Mouse (Mus musculus) embryonic facial prominence, embryonic 15.5 days (tissue): ENCODE data around the gene Ptprj. TPM values are rescaled to one million over a fixed set of nuclear protein-coding genes. Genes with fewer than 3 reads are reported as not detected.

Source experiments
- ATAC-seq: fragments of 200-750 bp; cut with Nextera tagmentation; 2 replicates; pipeline ENCODE4 v1.8.0; 2017; ENCODE audit warnings: low read depth, moderate TSS enrichment; ENCODE audit not compliant: insufficient number of reproducible peaks, low FRiP score, low TSS enrichment
- H3K27ac ChIP-seq: fragments of 300-500 bp; sonication (generic); replicated peaks from 2 replicates; pipeline ENCODE4 v1.5.1; 2015; ENCODE audit warnings: mild to moderate bottlenecking, inconsistent platforms
- H3K27me3 ChIP-seq: fragments of 300-500 bp; sonication (generic); 2 replicates; pipeline ENCODE4 v1.6.1; 2015; ENCODE audit warnings: inconsistent platforms
- H3K36me3 ChIP-seq: fragments of 300-500 bp; sonication (generic); 2 replicates; pipeline ENCODE4 v1.6.1; 2015; ENCODE audit warnings: mild to moderate bottlenecking, inconsistent platforms
- H3K4me1 ChIP-seq: fragments of 300-500 bp; sonication (generic); 2 replicates; pipeline ENCODE4 v1.6.1; 2015; ENCODE audit warnings: inconsistent platforms
- H3K4me2 ChIP-seq: fragments of 300-500 bp; sonication (generic); replicated peaks from 2 replicates; pipeline ENCODE4 v1.6.1; 2015; ENCODE audit warnings: mild to moderate bottlenecking, inconsistent platforms
- H3K4me3 ChIP-seq: fragments of 300-500 bp; sonication (generic); replicated peaks from 2 replicates; pipeline ENCODE4 v1.5.1; 2015; ENCODE audit warnings: mild to moderate bottlenecking, inconsistent platforms
- H3K9ac ChIP-seq: fragments of 300-500 bp; sonication (generic); 2 replicates; pipeline ENCODE4 v1.6.1; 2015; ENCODE audit warnings: inconsistent platforms
- H3K9me3 ChIP-seq: fragments of 300-500 bp; sonication (generic); replicated peaks from 2 replicates; pipeline ENCODE4 v1.6.1; 2016; ENCODE audit warnings: inconsistent platforms
- WGBS: fragments of 180-500 bp; shearing (Covaris S2); methylation state at CpG from one replicate; pipeline ENCODE4 v1.1.7; 2015; 5-methylcytosine and 5-hydroxymethylcytosine counted together
- polyA plus RNA-seq: library from polyadenylated mRNA; unstranded; fragments of >200 nt; fragmentation: Nextera tagmentation; extraction: Ambion mirVana; gene quantifications from 2 replicates; pipeline ENCODE4 v1.2.1, GENCODE M21; 2015

The Ptprj gene
- polyA plus RNA-seq, 1 experiment from 2014 or later: 2.7 TPM

GRCm38 (mm10) chr2:90601056-90601455 is 20.6 kb upstream of the Ptprj start:
- Histone ChIP-seq H3K9me3 (no peaks in the 10 kb centered on the region), H3K27ac (no peak overlapping the region), H3K4me1 (no peaks in the 10 kb centered on the region), H3K9ac (no peak overlapping the region), H3K36me3 (no peaks in the 10 kb centered on the region), H3K4me2 (no peak overlapping the region), H3K4me3 (no peak overlapping the region), H3K27me3 (no peaks in the 10 kb centered on the region)
- WGBS: 91% methylated on average over 3 of the region's 3 CpGs
- ATAC-seq: no peak

- Histone ChIP-seq H3K9ac (no peak overlapping the region), H3K27ac (no peak overlapping the region), H3K4me2 (no peak overlapping the region), H3K4me3 (no peak overlapping the region), H3K27me3 (no peaks in the 10 kb centered on the region), H3K36me3 (no peaks in the 10 kb centered on the region), H3K9me3 (no peaks in the 10 kb centered on the region), H3K4me1 (no peaks in the 10 kb centered on the region)
- ATAC-seq: no peak
- 92% methylated on average over 1 of the region's 1 CpGs for WGBS
These were observed 7.7 kb upstream of the Ptprj start for GRCm38 (mm10) chr2:90588141-90588540.

- Histone ChIP-seq H3K4me3 (no peak overlapping the region), H3K9ac (no peak overlapping the region), H3K4me1 (0 out of 2 replicates have a peak, but pooled peaks cover 8% of the 10 kb centered on the region), H3K36me3 (no peaks in the 10 kb centered on the region), H3K9me3 (no peaks in the 10 kb centered on the region), H3K27ac (no peak overlapping the region), H3K27me3 (peaks cover 4% of the 10 kb centered on the region; the same call in 1 of the 2 replicates), H3K4me2 (no peak overlapping the region)
- whole genome bisulfite sequencing: 44% methylated on average over 4 of the region's 4 CpGs
- no peak for ATAC-seq
These were observed 4.1 kb upstream of the Ptprj start for GRCm38 (mm10) chr2:90584506-90584905.

- H3K9me3 ChIP-seq: no peaks in the 10 kb centered on the region
- ATAC-seq: no peak
- H3K27ac ChIP-seq: no peak overlapping the region
- no peak overlapping the region for H3K4me3 ChIP-seq
- peaks cover 14% of the 10 kb centered on the region; the same call in 1 of the 2 replicates for H3K4me1 ChIP-seq
- 35% methylated on average over 5 of the region's 5 CpGs for WGBS
- no peak overlapping the region for H3K9ac ChIP-seq
- no peaks in the 10 kb centered on the region for H3K36me3 ChIP-seq
- peaks cover 4% of the 10 kb centered on the region; the same call in 1 of the 2 replicates for H3K27me3 ChIP-seq
- H3K4me2 ChIP-seq: no peak overlapping the region
These were observed 3.2 kb upstream of the Ptprj start for GRCm38 (mm10) chr2:90583628-90584131.

GRCm38 (mm10) chr2:90582814-90583213 is 2.4 kb upstream of the Ptprj start:
- H3K4me1 ChIP-seq: peaks cover 14% of the 10 kb centered on the region; the same call in 1 of the 2 replicates
- no peaks in the 10 kb centered on the region for H3K36me3 ChIP-seq
- no peak overlapping the region for H3K9ac ChIP-seq
- no peaks in the 10 kb centered on the region for H3K9me3 ChIP-seq
- WGBS: 56% methylated on average over 2 of the region's 2 CpGs
- ATAC-seq: no peak
- H3K27me3 ChIP-seq: peaks cover 4% of the 10 kb centered on the region; the same call in 1 of the 2 replicates
- H3K27ac ChIP-seq: no peak overlapping the region
- H3K4me2 ChIP-seq: no peak overlapping the region
- H3K4me3 ChIP-seq: no peak overlapping the region

GRCm38 (mm10) chr2:90582311-90582710 is 1.9 kb upstream of the Ptprj start:
- H3K9ac ChIP-seq: no peak overlapping the region
- no peaks in the 10 kb centered on the region for H3K9me3 ChIP-seq
- peaks cover 4% of the 10 kb centered on the region; the same call in 1 of the 2 replicates for H3K27me3 ChIP-seq
- H3K27ac ChIP-seq: no peak overlapping the region
- WGBS: 68% methylated on average over 4 of the region's 4 CpGs
- no peak overlapping the region for H3K4me3 ChIP-seq
- H3K4me2 ChIP-seq: no peak overlapping the region
- no peaks in the 10 kb centered on the region for H3K36me3 ChIP-seq
- ATAC-seq: no peak
- peaks cover 14% of the 10 kb centered on the region; the same call in 1 of the 2 replicates for H3K4me1 ChIP-seq

GRCm38 (mm10) chr2:90581796-90582125 is 1.3 kb upstream of the Ptprj start:
- Histone ChIP-seq H3K36me3 (no peaks in the 10 kb centered on the region), H3K27me3 (peaks cover 4% of the 10 kb centered on the region; the same call in 1 of the 2 replicates), H3K9me3 (no peaks in the 10 kb centered on the region), H3K9ac (no peak overlapping the region), H3K4me1 (peaks cover 14% of the 10 kb centered on the region; the same call in 1 of the 2 replicates), H3K27ac (no peak overlapping the region), H3K4me2 (no peak overlapping the region), H3K4me3 (no peak overlapping the region)
- ATAC-seq: no peak
- WGBS: 43% methylated on average over 1 of the region's 1 CpGs

GRCm38 (mm10) chr2:90581006-90581795 is 754 bp upstream of the Ptprj start:
- WGBS: 11% methylated on average over 11 of the region's 11 CpGs
- Histone ChIP-seq H3K9me3 (no peaks in the 10 kb centered on the region), H3K27me3 (peaks cover 4% of the 10 kb centered on the region; the same call in 1 of the 2 replicates), H3K4me3 (peak overlapping the region; percentile 76), H3K9ac (peak overlapping the region; percentile 71), H3K36me3 (no peaks in the 10 kb centered on the region), H3K4me2 (peak overlapping the region; percentile 98), H3K4me1 (peaks cover 14% of the 10 kb centered on the region; the same call in 1 of the 2 replicates), H3K27ac (peak overlapping the region; percentile 83)
- ATAC-seq: peak; percentile 47; the same call in 1 of the 2 replicates

GRCm38 (mm10) chr2:90579728-90580235 is 665 bp downstream of the Ptprj start:
- ATAC-seq: no peak
- WGBS: under 1% methylated on average over 44 of the region's 44 CpGs

GRCm38 (mm10) chr2:90579038-90579727 is 1.3 kb downstream of the Ptprj start:
- WGBS: 2% methylated on average over 23 of the region's 23 CpGs
- Histone ChIP-seq H3K4me1 (peaks cover 15% of the 10 kb centered on the region; the same call in 1 of the 2 replicates), H3K9ac (peak overlapping the region; percentile 71), H3K27me3 (peaks cover 4% of the 10 kb centered on the region; the same call in 1 of the 2 replicates), H3K9me3 (no peaks in the 10 kb centered on the region), H3K4me3 (peak overlapping the region; percentile 76), H3K4me2 (peak overlapping the region; percentile 98), H3K36me3 (no peaks in the 10 kb centered on the region), H3K27ac (peak overlapping the region; percentile 83; the same call in 1 of the 2 replicates)
- ATAC-seq: no peak

More at GRCm38 (mm10) chr2:90579728-90580235, 665 bp downstream of the Ptprj start:
- Histone ChIP-seq H3K9ac (peak overlapping the region; percentile 71), H3K27me3 (peaks cover 4% of the 10 kb centered on the region; the same call in 1 of the 2 replicates), H3K4me1 (peaks cover 14% of the 10 kb centered on the region; the same call in 1 of the 2 replicates), H3K9me3 (no peaks in the 10 kb centered on the region), H3K4me3 (peak overlapping the region; percentile 76), H3K4me2 (peak overlapping the region; percentile 98), H3K27ac (peak overlapping the region; percentile 83), H3K36me3 (no peaks in the 10 kb centered on the region)
